Mouse (Mus musculus): ENCODE measurements around the gene Itga9.
A peak's percentile ranks its signal among the peaks of the same experiment; 100 is the strongest.

The Itga9 gene

GRCm38 (mm10) chr9:118654969-118655368 is 48.5 kb downstream of the Itga9 start:
- DNase-seq = peak; percentile 44

- no peak for DNase-seq
Measured at GRCm38 (mm10) chr9:118655726-118656125, 49.2 kb downstream of the Itga9 start.

GRCm38 (mm10) chr9:118658159-118658558 is 51.7 kb downstream of the Itga9 start:
- DNase-seq = no peak

GRCm38 (mm10) chr9:118659809-118660208 is 53.3 kb downstream of the Itga9 start:
- DNase-seq = no peak

- no peak for DNase-seq
Measured at GRCm38 (mm10) chr9:118660259-118660658, 53.8 kb downstream of the Itga9 start.

- no peak for DNase-seq
Measured at GRCm38 (mm10) chr9:118662026-118662425, 55.5 kb downstream of the Itga9 start.

- DNase-seq = peak; percentile 32
Measured at GRCm38 (mm10) chr9:118662476-118662875, 56.0 kb downstream of the Itga9 start.

- no peak for DNase-seq
Measured at GRCm38 (mm10) chr9:118663938-118664337, 57.4 kb downstream of the Itga9 start.

- no peak for DNase-seq
Measured at GRCm38 (mm10) chr9:118666069-118666468, 59.6 kb downstream of the Itga9 start.

- DNase-seq = no peak
Measured at GRCm38 (mm10) chr9:118669696-118670095, 63.2 kb downstream of the Itga9 start.

GRCm38 (mm10) chr9:118674277-118674676 is 67.8 kb downstream of the Itga9 start:
- peak; percentile 28 for DNase-seq

- no peak for DNase-seq
Measured at GRCm38 (mm10) chr9:118674761-118675160, 68.3 kb downstream of the Itga9 start.

- no peak for DNase-seq
Measured at GRCm38 (mm10) chr9:118675573-118676170, 69.2 kb downstream of the Itga9 start.

GRCm38 (mm10) chr9:118676692-118677091 is 70.2 kb downstream of the Itga9 start:
- no peak for DNase-seq

GRCm38 (mm10) chr9:118677349-118677748 is 70.9 kb downstream of the Itga9 start:
- no peak for DNase-seq

- DNase-seq = no peak
Measured at GRCm38 (mm10) chr9:118678020-118678750, 71.7 kb downstream of the Itga9 start.

- DNase-seq = no peak
Measured at GRCm38 (mm10) chr9:118678759-118679158, 72.3 kb downstream of the Itga9 start.

- no peak for DNase-seq
Measured at GRCm38 (mm10) chr9:118681506-118681905, 75.0 kb downstream of the Itga9 start.

GRCm38 (mm10) chr9:118682154-118682553 is 75.7 kb downstream of the Itga9 start:
- DNase-seq = no peak

- no peak for DNase-seq
Measured at GRCm38 (mm10) chr9:118683507-118683906, 77.0 kb downstream of the Itga9 start.

GRCm38 (mm10) chr9:118684343-118684742 is 77.9 kb downstream of the Itga9 start:
- DNase-seq = no peak

GRCm38 (mm10) chr9:118686166-118686961 is 79.9 kb downstream of the Itga9 start:
- no peak for DNase-seq

GRCm38 (mm10) chr9:118688248-118688647 is 81.8 kb downstream of the Itga9 start:
- no peak for DNase-seq
